ENCODE assay signal across 15 mouse cellular contexts in genomic region chr3:27519481-27519880, GRCm38 (mm10).
DNase-seq lines count a peak whose midpoint lies in the region; ATAC-seq lines count a peak whose summit lies in the region.
"Had no signal": no experiment of that assay in that cellular context is flagged by ENCODE, and none has a peak within 500 bp of the region (broad histone marks: within the 10 kb centered on the region; RNA-seq: fewer than 3 reads in every experiment).

No protein-coding gene starts in this region.

- H3K36me3 ChIP-seq in heart, embryonic 11.5 days (ENCODE audit: control insufficient read depth, insufficient read depth, low read length) = no peaks in the 10 kb centered on the region; the same call in 1 of the 2 replicates
- H3K36me3 ChIP-seq: limb, embryonic 12.5 days; midbrain, embryonic 12.5 days had no signal

- ATAC-seq in heart, embryonic 11.5 days (replicated peaks; ENCODE audit: insufficient number of reproducible peaks, low FRiP score, low TSS enrichment) = no peak

- H3K4me1 ChIP-seq in heart, embryonic 11.5 days (ENCODE audit: control insufficient read depth, insufficient read depth, low read length) = peaks cover 14% of the 10 kb centered on the region; the same call in 1 of the 2 replicates
- H3K4me1 ChIP-seq: liver, embryonic 13.5 days; midbrain, embryonic 12.5 days had no signal

- H3K27ac ChIP-seq in heart, embryonic 11.5 days (ENCODE audit: low read depth, low read length) = no peak overlapping the region
- H3K27ac ChIP-seq: hindbrain, embryonic 14.5 days; kidney, postnatal 0 days; limb, embryonic 12.5 days; liver, embryonic 13.5 days; macrophage; midbrain, embryonic 12.5 days had no signal

- no peak overlapping the region for H3K4me2 ChIP-seq in heart, embryonic 11.5 days
- H3K4me2 ChIP-seq: hindbrain, embryonic 14.5 days; limb, embryonic 12.5 days; liver, embryonic 13.5 days; midbrain, embryonic 12.5 days had no signal

- no peak overlapping the region for H3K4me3 ChIP-seq in heart, embryonic 11.5 days (ENCODE audit: low read depth, low read length)
- H3K4me3 ChIP-seq: limb, embryonic 12.5 days; liver, embryonic 13.5 days; midbrain, embryonic 12.5 days had no signal

- no peaks in the 10 kb centered on the region for H3K27me3 ChIP-seq in heart, embryonic 11.5 days (ENCODE audit: control insufficient read depth, insufficient read depth, low read length)
- H3K27me3 ChIP-seq: liver, embryonic 13.5 days; midbrain, embryonic 12.5 days had no signal

- no peaks in the 10 kb centered on the region for H3K9me3 ChIP-seq in heart, embryonic 11.5 days (replicated peaks; ENCODE audit: control insufficient read depth, low read length)
- H3K9me3 ChIP-seq: limb, embryonic 12.5 days; liver, embryonic 13.5 days; midbrain, embryonic 12.5 days had no signal

- WGBS in heart, embryonic 11.5 days (ENCODE audit: insufficient replicate concordance) = 87% methylated on average over 6 of the region's 6 CpGs

- intact Hi-C loops in heart, postnatal 14 days (cut with DNase I) = no loop called here

- no peak overlapping the region for H3K9ac ChIP-seq in heart, embryonic 11.5 days (ENCODE audit: low read depth, low read length)
- H3K9ac ChIP-seq: hindbrain, embryonic 14.5 days; limb, embryonic 12.5 days; liver, embryonic 13.5 days; midbrain, embryonic 12.5 days had no signal

- DNase-seq in heart, adult 8-10 months (ENCODE audit: low spot score) = peak; percentile 74
- peak; percentile 67 to 85 for DNase-seq in heart, adult 9 months (ENCODE audit: low spot score in 2 of 2)
- DNase-seq in heart, postnatal 14 days = peak; percentile 31
- DNase-seq in lung, postnatal 36 days = peak; percentile 67
- DNase-seq in Muller cell, postnatal 12 days (ENCODE audit: inconsistent ontology term) = no peak
- DNase-seq in T-cell, adult 2 months (ENCODE audit: low spot score) = no peak
- DNase-seq: cerebellum, adult 9-11 months; layer of hippocampus, adult 9-11 months; liver, embryonic 13.5 days had no signal

Comparison
In these comparisons a context has a peak if more than half of its experiments do, and no peak if none do; other contexts are left out.
1. DNase-seq: peak in heart, adult 8-10 months (single experiment), heart, adult 9 months (2 of 2), heart, postnatal 14 days (2 of 2) and lung, postnatal 36 days (single experiment); none in Muller cell, postnatal 12 days (single experiment) and T-cell, adult 2 months (single experiment).